Mouse (Mus musculus) lung, postnatal 0 days (tissue): Measurements from ENCODE around the gene Ergic2.

ENCODE experiments used
- CTCF ChIP-seq: IDR thresholded peaks from 2 replicates; pipeline ENCODE4 v1.5.1; 2016; ENCODE audit warnings: antibody characterized with exemption, mild to moderate bottlenecking
- EP300 ChIP-seq: IDR thresholded peaks from 2 replicates; pipeline ENCODE4 v1.6.1; 2016; ENCODE audit warnings: antibody characterized with exemption, mild to moderate bottlenecking, control low read depth

DNA sequence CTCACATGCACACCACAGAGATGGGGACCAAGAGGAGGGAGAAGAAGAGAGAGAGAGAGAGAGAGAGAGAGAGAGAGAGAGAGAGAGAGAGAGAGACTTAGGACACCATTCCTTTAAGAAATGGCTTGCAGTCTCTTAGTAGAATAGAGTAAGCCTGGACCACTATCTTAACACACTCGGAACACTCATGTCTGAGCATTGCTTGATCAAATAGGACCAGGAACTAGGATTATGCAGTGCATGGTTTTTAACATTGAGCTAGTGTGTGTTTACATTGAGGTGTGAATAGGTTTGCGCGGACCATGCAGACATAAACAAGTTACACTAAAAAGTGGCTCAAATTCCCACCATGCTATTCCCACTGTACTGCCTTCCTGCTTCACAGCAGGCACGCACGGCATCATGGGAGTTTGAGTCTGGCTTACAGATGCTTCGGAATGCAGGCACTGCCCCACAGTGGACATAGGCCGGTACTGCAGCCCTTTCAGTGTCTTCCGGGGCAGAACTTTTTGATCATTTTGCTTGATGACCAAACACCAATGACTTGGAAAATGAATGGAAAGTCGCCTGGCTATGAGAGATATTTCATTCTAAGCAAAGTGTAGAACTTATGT, 76.3 kb downstream of the Ergic2 start:
- TF ChIP-seq EP300 (no peak), CTCF (peak; percentile 95)
